Comparison of ENCODE assay signal across 8 mouse cellular contexts in genomic region chr11:108223154-108223553, GRCm38 (mm10).
DNase-seq lines count a peak whose midpoint lies in the region; ATAC-seq and TF ChIP-seq lines count a peak whose summit lies in the region.

No protein-coding gene starts in this region.

- peak overlapping the region; percentile 69; the same call in 1 of the 2 replicates for H3K27ac ChIP-seq in forebrain, embryonic 14.5 days (ENCODE audit: low read depth, low read length)
- H3K27ac ChIP-seq in forebrain, embryonic 12.5 days: no peak overlapping the region
- H3K27ac ChIP-seq in liver, adult 2 months (replicated peaks; ENCODE audit: insufficient read depth, low read depth, low read length): no peak overlapping the region

- peaks cover 28% of the 10 kb centered on the region for H3K4me1 ChIP-seq in forebrain, embryonic 14.5 days (ENCODE audit: control insufficient read depth, insufficient read depth, low read length)
- H3K4me1 ChIP-seq in forebrain, embryonic 12.5 days: peaks cover 33% of the 10 kb centered on the region
- H3K4me1 ChIP-seq in liver, adult 2 months (ENCODE audit: control insufficient read depth, insufficient read depth, low read length): no peaks in the 10 kb centered on the region

- 82% methylated on average over 6 of the region's 6 CpGs for WGBS in forebrain, embryonic 14.5 days
- 87% methylated on average over 6 of the region's 6 CpGs for WGBS in forebrain, embryonic 12.5 days
- 90% methylated on average over 6 of the region's 6 CpGs for WGBS in liver, adult 2 months

- TF ChIP-seq POLR2A in liver, adult 2 months (IDR thresholded peaks at IDR 0.05; ENCODE audit: extremely low read depth, insufficient read depth, low read length): no peak

- H3K27me3 ChIP-seq in forebrain, embryonic 14.5 days (replicated peaks; ENCODE audit: control insufficient read depth, insufficient read depth, low read length): no peaks in the 10 kb centered on the region
- H3K27me3 ChIP-seq in forebrain, embryonic 12.5 days: no peaks in the 10 kb centered on the region
- no peaks in the 10 kb centered on the region for H3K27me3 ChIP-seq in liver, adult 2 months (ENCODE audit: control insufficient read depth, insufficient read depth, low read length)

- H3K36me3 ChIP-seq in forebrain, embryonic 14.5 days (ENCODE audit: control insufficient read depth, insufficient read depth, low read length): no peaks in the 10 kb centered on the region
- no peaks in the 10 kb centered on the region for H3K36me3 ChIP-seq in forebrain, embryonic 12.5 days (replicated peaks)
- no peaks in the 10 kb centered on the region for H3K36me3 ChIP-seq in liver, adult 2 months (ENCODE audit: control insufficient read depth, insufficient read depth, low read length)

- no peak for ATAC-seq in forebrain, embryonic 14.5 days
- no peak for ATAC-seq in forebrain, embryonic 12.5 days (ENCODE audit: low FRiP score)

- no peaks in the 10 kb centered on the region for H3K79me2 ChIP-seq in liver, adult 2 months (ENCODE audit: control insufficient read depth, insufficient read depth, low read length)

- H3K4me2 ChIP-seq in forebrain, embryonic 14.5 days (ENCODE audit: low read length): no peak overlapping the region
- H3K4me2 ChIP-seq in forebrain, embryonic 12.5 days: no peak overlapping the region

- no peaks in the 10 kb centered on the region for H3K9me3 ChIP-seq in forebrain, embryonic 14.5 days (replicated peaks; ENCODE audit: control insufficient read depth, low read length)
- no peaks in the 10 kb centered on the region for H3K9me3 ChIP-seq in forebrain, embryonic 12.5 days

- DNase-seq in forebrain, embryonic 14.5 days (ENCODE audit: low spot score): peak; percentile 45
- DNase-seq in 416B (ENCODE audit: low read depth): peak; percentile 53
- peak; percentile 35 to 52 for DNase-seq in heart, adult 9 months (ENCODE audit: low spot score in 2 of 2)
- peak; percentile 39 for DNase-seq in liver, adult 2 months (ENCODE audit: extremely low read depth, low read depth, low spot score)
- peak; percentile 38 for DNase-seq in right cerebral cortex, postnatal 25 days
- DNase-seq in urinary bladder, adult 18-20 months (ENCODE audit: low spot score in 2 of 2): no peak
- DNase-seq in kidney, adult 9 months: no peak

- TF ChIP-seq CTCF in liver, adult 2 months (IDR thresholded peaks at IDR 0.05; ENCODE audit: low read depth, low read length): no peak

- H3K9ac ChIP-seq in forebrain, embryonic 14.5 days (ENCODE audit: low read length): no peak overlapping the region
- no peak overlapping the region for H3K9ac ChIP-seq in forebrain, embryonic 12.5 days
- no peak overlapping the region for H3K9ac ChIP-seq in liver, adult 2 months (ENCODE audit: low read depth, low read length)

- no peak overlapping the region for H3K4me3 ChIP-seq in forebrain, embryonic 14.5 days (ENCODE audit: low read depth, low read length)
- H3K4me3 ChIP-seq in forebrain, embryonic 12.5 days (replicated peaks): no peak overlapping the region
- no peak overlapping the region for H3K4me3 ChIP-seq in liver, adult 2 months (ENCODE audit: insufficient read depth, low read depth, low read length)

Comparison
In these comparisons a context has a peak if more than half of its experiments do, and no peak if none do; other contexts are left out.
1. DNase-seq: peak in forebrain, embryonic 14.5 days (single experiment), 416B (single experiment), heart, adult 9 months (2 of 2), liver, adult 2 months (single experiment) and right cerebral cortex, postnatal 25 days (single experiment); none in urinary bladder, adult 18-20 months (0 of 2) and kidney, adult 9 months (single experiment).